Mouse (Mus musculus) layer of hippocampus, adult 18-20 months (tissue): ENCODE measurements around the gene Slc6a17. TPM values are rescaled to one million over a fixed set of nuclear protein-coding genes. Genes with fewer than 3 reads are reported as not detected.

Experiments used
- total RNA-seq, 2 experiments: library from RNA; stranded (reverse); gene quantifications; 2 replicates each; pipeline ENCODE4 v1.2.3; 2021

Slc6a17 gene
- total RNA-seq, 2 experiments from 2014 or later, result 278 to 282 TPM

Other genes starting within 250 kb of the Slc6a17 start
- 10 to 100 TPM; 64.6 to 66.1 TPM for gene Lamtor5, start 239.2 kb downstream of the Slc6a17 start, total RNA-seq
- gene Slc16a4, start 226.8 kb downstream of the Slc6a17 start, total RNA-seq, result under 1 TPM; 0.43 to 0.77 TPM
- 10 to 100 TPM; 26.2 to 27.1 TPM for gene Rbm15, start 184.3 kb downstream of the Slc6a17 start, total RNA-seq
- gene Kcnc4, start 58.5 kb downstream of the Slc6a17 start, total RNA-seq, result 10 to 100 TPM; 59.7 to 70.6 TPM
- not detected for gene Ubl4b, start 37.1 kb upstream of the Slc6a17 start, total RNA-seq
- gene Alx3, start 77.0 kb upstream of the Slc6a17 start, total RNA-seq, result under 1 TPM; 0.41 to 0.42 TPM
- not detected for gene Gm10961, start 113.3 kb upstream of the Slc6a17 start, total RNA-seq
- 10 to 100 TPM; 70.4 to 76.2 TPM for gene Strip1, start 113.7 kb upstream of the Slc6a17 start, total RNA-seq
- 100 to 1,000 TPM; 323 to 325 TPM for gene Ahcyl1, start 178.5 kb upstream of the Slc6a17 start, total RNA-seq
- gene Csf1, start 242.5 kb upstream of the Slc6a17 start, total RNA-seq, result 10 to 100 TPM; 22.0 to 23.3 TPM